Mouse (Mus musculus) stomach, embryonic 14.5 days (tissue): ENCODE measurements around the gene Cgnl1. TPM values are rescaled to one million over a fixed set of nuclear protein-coding genes. Genes with fewer than 3 reads are reported as not detected.

Experiments used
- ATAC-seq: fragments of 200-750 bp; cut with Nextera tagmentation; 2 replicates; pipeline ENCODE4 v1.8.0; 2017; ENCODE audit warnings: low read depth, moderate TSS enrichment; ENCODE audit not compliant: insufficient number of reproducible peaks, insufficient read depth, low FRiP score
- H3K27ac ChIP-seq: fragments of 300-500 bp; sonication (generic); 2 replicates; pipeline ENCODE4 v1.5.1; 2014; ENCODE audit warnings: mild to moderate bottlenecking, low read length, moderate library complexity, mixed read lengths
- H3K27me3 ChIP-seq: fragments of 300-500 bp; sonication (generic); 2 replicates; pipeline ENCODE4 v1.6.1; 2014; ENCODE audit warnings: low read length, control low read depth, mixed read lengths; ENCODE audit not compliant: control insufficient read depth, insufficient read depth
- H3K36me3 ChIP-seq: fragments of 300-500 bp; sonication (generic); 2 replicates; pipeline ENCODE4 v1.6.1; 2014; ENCODE audit warnings: mild to moderate bottlenecking, control low read depth, low read length, moderate library complexity, mixed read lengths; ENCODE audit not compliant: control insufficient read depth, insufficient read depth
- H3K4me1 ChIP-seq: fragments of 300-500 bp; sonication (generic); 2 replicates; pipeline ENCODE4 v1.6.1; 2014; ENCODE audit warnings: low read length, control low read depth, mixed read lengths; ENCODE audit not compliant: control insufficient read depth, insufficient read depth
- H3K4me2 ChIP-seq: fragments of 300-500 bp; sonication (generic); replicated peaks from 2 replicates; pipeline ENCODE4 v1.6.1; 2014; ENCODE audit warnings: low read depth, low read length, control low read depth
- H3K4me3 ChIP-seq: fragments of 300-500 bp; sonication (generic); 2 replicates; pipeline ENCODE4 v1.5.1; 2014; ENCODE audit warnings: low read depth, low read length, control low read depth
- H3K9ac ChIP-seq: fragments of 300-500 bp; sonication (generic); replicated peaks from 2 replicates; pipeline ENCODE4 v1.6.1; 2014; ENCODE audit warnings: low read depth, mild to moderate bottlenecking, control low read depth, low read length, moderate library complexity, mixed read lengths
- H3K9me3 ChIP-seq: fragments of 300-500 bp; sonication (generic); 2 replicates; pipeline ENCODE4 v1.6.1; 2016; ENCODE audit warnings: low read depth, low read length, control low read depth; ENCODE audit not compliant: control insufficient read depth
- WGBS: fragments of 180-500 bp; shearing (Covaris S2); extraction: QIAGEN DNeasy Blood & Tissue Kit; methylation state at CpG from one replicate; pipeline ENCODE4 v1.1.7; 2014; 5-methylcytosine and 5-hydroxymethylcytosine counted together
- polyA plus RNA-seq: library from polyadenylated mRNA; unstranded; fragments of >200 nt; fragmentation: Nextera tagmentation; extraction: Ambion mirVana; gene quantifications from 2 replicates; pipeline ENCODE4 v1.2.1, GENCODE M21; 2014

Cgnl1 gene
- polyA plus RNA-seq, 1 experiment from 2014 or later, result 11.8 TPM

GRCm38 (mm10) chr9:71604914-71605635 lies 166.3 kb downstream of the Cgnl1 start:
- Histone ChIP-seq H3K27ac (no peak overlapping the region), H3K27me3 (no peaks in the 10 kb centered on the region)
- ATAC-seq, result no peak

GRCm38 (mm10) chr9:71599861-71600260 lies 171.5 kb downstream of the Cgnl1 start:
- H3K4me3 ChIP-seq, result no peak overlapping the region
- H3K4me1 ChIP-seq, result 0 out of 2 replicates have a peak, but pooled peaks cover 2% of the 10 kb centered on the region
- no peak for ATAC-seq

More at GRCm38 (mm10) chr9:71604914-71605635, 166.3 kb downstream of the Cgnl1 start:
- H3K36me3 ChIP-seq, result no peaks in the 10 kb centered on the region
- no peaks in the 10 kb centered on the region for H3K4me1 ChIP-seq
- H3K9ac ChIP-seq, result no peak overlapping the region
- no peaks in the 10 kb centered on the region for H3K9me3 ChIP-seq
- 33% methylated on average over 6 of the region's 6 CpGs for WGBS
- H3K4me2 ChIP-seq, result no peak overlapping the region
- H3K4me3 ChIP-seq, result no peak overlapping the region

GRCm38 (mm10) chr9:71596888-71597287 lies 174.5 kb downstream of the Cgnl1 start:
- H3K36me3 ChIP-seq, result no peaks in the 10 kb centered on the region
- no peak overlapping the region for H3K27ac ChIP-seq
- 57% methylated on average over 6 of the region's 6 CpGs for WGBS
- H3K4me3 ChIP-seq, result no peak overlapping the region
- H3K9ac ChIP-seq, result no peak overlapping the region
- H3K9me3 ChIP-seq, result no peaks in the 10 kb centered on the region
- no peak for ATAC-seq
- no peak overlapping the region for H3K4me2 ChIP-seq
- H3K27me3 ChIP-seq, result no peaks in the 10 kb centered on the region
- peaks cover 9% of the 10 kb centered on the region; the same call in 1 of the 2 replicates for H3K4me1 ChIP-seq

More at GRCm38 (mm10) chr9:71599861-71600260, 171.5 kb downstream of the Cgnl1 start:
- 73% methylated on average over 7 of the region's 7 CpGs for WGBS
- Histone ChIP-seq H3K4me2 (no peak overlapping the region), H3K36me3 (no peaks in the 10 kb centered on the region), H3K27me3 (no peaks in the 10 kb centered on the region), H3K9ac (no peak overlapping the region), H3K27ac (no peak overlapping the region), H3K9me3 (no peaks in the 10 kb centered on the region)

GRCm38 (mm10) chr9:71592577-71593285 lies 178.7 kb downstream of the Cgnl1 start:
- H3K27ac ChIP-seq, result no peak overlapping the region
- H3K9ac ChIP-seq, result no peak overlapping the region
- peaks cover 7% of the 10 kb centered on the region; the same call in 1 of the 2 replicates for H3K4me1 ChIP-seq
- H3K4me2 ChIP-seq, result peak overlapping the region; percentile 62
- peak overlapping the region; percentile 47 for H3K4me3 ChIP-seq
- no peaks in the 10 kb centered on the region for H3K27me3 ChIP-seq
- WGBS, result 36% methylated on average over 6 of the region's 6 CpGs
- H3K9me3 ChIP-seq, result no peaks in the 10 kb centered on the region
- no peaks in the 10 kb centered on the region for H3K36me3 ChIP-seq
- no peak; the same call in 1 of the 2 replicates for ATAC-seq

- WGBS, result 2% methylated on average over 29 of the region's 29 CpGs
- Histone ChIP-seq H3K27ac (no peak within 1 kb of the TSS), H3K9ac (peak within 1 kb of the TSS; percentile 39)
Measured at GRCm38 (mm10) chr9:71591938-71592548, 179.4 kb downstream of the Cgnl1 start, which contains the start of gene Myzap. Gene Myzap, minus strand, starts transcription at chr9:71592360.

GRCm38 (mm10) chr9:71591106-71591505 lies 180.3 kb downstream of the Cgnl1 start:
- H3K27ac ChIP-seq, result no peak overlapping the region
- WGBS, result 21% methylated on average over 5 of the region's 5 CpGs

More at GRCm38 (mm10) chr9:71591938-71592548, 179.4 kb downstream of the Cgnl1 start, which contains the start of gene Myzap:
- peak; percentile 94 for ATAC-seq
- Histone ChIP-seq H3K4me2 (peak within 1 kb of the TSS; percentile 62), H3K9me3 (no peaks in the 10 kb centered on the region), H3K4me3 (peak within 1 kb of the TSS; percentile 47), H3K4me1 (peaks cover 7% of the 10 kb centered on the region; the same call in 1 of the 2 replicates), H3K36me3 (no peaks in the 10 kb centered on the region), H3K27me3 (no peaks in the 10 kb centered on the region)

GRCm38 (mm10) chr9:71589771-71590170 lies 181.6 kb downstream of the Cgnl1 start:
- Histone ChIP-seq H3K4me3 (no peak overlapping the region), H3K4me2 (no peak overlapping the region), H3K27me3 (no peaks in the 10 kb centered on the region), H3K4me1 (peaks cover 7% of the 10 kb centered on the region; the same call in 1 of the 2 replicates), H3K9me3 (no peaks in the 10 kb centered on the region; the same call in 1 of the 2 replicates), H3K36me3 (no peaks in the 10 kb centered on the region), H3K9ac (no peak overlapping the region), H3K27ac (no peak overlapping the region)
- WGBS, result 68% methylated on average over 7 of the region's 7 CpGs
- no peak for ATAC-seq

More at GRCm38 (mm10) chr9:71591106-71591505, 180.3 kb downstream of the Cgnl1 start:
- H3K27me3 ChIP-seq, result no peaks in the 10 kb centered on the region
- H3K9me3 ChIP-seq, result no peaks in the 10 kb centered on the region
- H3K36me3 ChIP-seq, result no peaks in the 10 kb centered on the region
- H3K4me3 ChIP-seq, result 0 out of 2 replicates have a peak overlapping the region, but pooled peaks have one; percentile 1
- H3K4me1 ChIP-seq, result peaks cover 7% of the 10 kb centered on the region; the same call in 1 of the 2 replicates
- H3K9ac ChIP-seq, result no peak overlapping the region
- peak overlapping the region; percentile 62; the same call in 1 of the 2 replicates for H3K4me2 ChIP-seq
- no peak for ATAC-seq
